Mouse (Mus musculus) cerebellum, postnatal 14 days (tissue): ENCODE measurements around the gene Stk17b.

ENCODE experiments used
- DNase-seq, 2 experiments: peaks; one replicate each; pipeline ENCODE4 v3.0.0; 2021; ENCODE audit warnings: mixed read lengths in 2 of 2

Stk17b gene

GRCm38 (mm10) chr1:53784721-53785418 lies at the start of gene Stk17b:
Stk17b (minus strand) TSS chr1:53785224.
- DNase-seq: peak; percentile 87 to 93

- DNase-seq: no peak
Measured at GRCm38 (mm10) chr1:53830286-53830685, 45.3 kb upstream of the Stk17b start.

DNA sequence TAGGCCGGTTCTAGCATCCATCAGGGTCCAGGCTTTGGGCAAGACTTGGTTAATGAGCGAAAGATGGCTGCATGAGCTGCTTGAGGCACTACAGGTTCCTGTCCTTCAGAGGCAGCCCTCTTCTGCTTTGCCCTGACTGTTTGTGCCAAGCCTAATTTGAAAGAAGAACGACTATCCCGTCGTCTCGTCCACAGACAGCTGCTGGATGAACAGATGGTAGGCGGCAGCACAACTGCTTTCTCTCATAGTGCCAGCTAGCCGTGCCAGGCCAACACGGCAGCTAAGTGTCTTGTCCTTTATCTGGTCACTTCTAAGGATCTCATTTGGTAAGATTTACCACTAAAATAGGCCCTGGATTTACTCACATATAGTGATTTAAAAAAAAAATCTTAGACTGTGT lies 44.1 kb upstream of the Stk17b start:
- peak; percentile 43 to 55 for DNase-seq

- peak; percentile 19 to 23 for DNase-seq
Measured at GRCm38 (mm10) chr1:53824446-53825337, 39.7 kb upstream of the Stk17b start.

GRCm38 (mm10) chr1:53823687-53824445 lies 38.8 kb upstream of the Stk17b start:
- DNase-seq: peak; percentile 23 to 25

- DNase-seq: peak in 1 of 2 experiments; percentile 6
Measured at GRCm38 (mm10) chr1:53821983-53822382, 37.0 kb upstream of the Stk17b start.

GRCm38 (mm10) chr1:53820041-53820632 lies 35.1 kb upstream of the Stk17b start:
- DNase-seq: no peak

DNA sequence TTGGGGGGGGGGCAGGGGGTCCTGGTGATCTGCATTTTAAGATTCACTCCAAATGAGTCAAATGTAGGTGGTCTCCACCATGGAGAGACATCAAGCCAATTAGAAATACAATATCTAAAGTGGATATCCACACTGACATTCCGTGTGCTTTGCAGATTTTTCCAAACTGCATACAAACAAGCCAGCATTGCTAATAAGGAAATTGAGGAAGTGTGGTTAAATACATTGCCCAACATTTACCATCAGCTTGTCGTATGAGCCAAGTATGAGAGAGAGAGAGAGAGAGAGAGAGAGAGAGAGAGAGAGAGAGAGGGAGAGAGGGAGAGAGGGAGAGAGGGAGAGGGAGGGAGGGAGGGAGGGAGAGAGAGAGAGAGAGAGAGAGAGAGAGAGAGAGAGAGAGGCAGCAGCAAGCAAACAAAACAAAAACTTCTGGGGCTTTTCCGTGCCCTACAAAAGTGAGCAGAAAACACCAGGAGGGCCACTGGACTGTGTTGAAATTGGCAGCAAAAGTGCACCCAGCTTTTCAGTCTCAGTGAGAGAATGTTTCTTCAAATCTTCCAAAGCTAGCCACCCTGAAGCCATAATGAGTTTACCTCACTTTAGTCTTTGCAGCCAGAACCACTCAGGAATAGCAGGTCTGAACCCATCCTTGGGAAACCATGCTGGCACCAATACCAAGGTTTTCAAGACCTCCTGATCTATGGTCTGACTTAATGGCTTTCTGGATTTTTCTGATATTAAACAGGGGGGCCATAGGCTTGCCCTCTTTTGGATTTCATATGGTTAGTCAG lies 33.2 kb upstream of the Stk17b start:
- no peak for DNase-seq

- DNase-seq: no peak
Measured at GRCm38 (mm10) chr1:53816353-53816752, 31.3 kb upstream of the Stk17b start.

DNA sequence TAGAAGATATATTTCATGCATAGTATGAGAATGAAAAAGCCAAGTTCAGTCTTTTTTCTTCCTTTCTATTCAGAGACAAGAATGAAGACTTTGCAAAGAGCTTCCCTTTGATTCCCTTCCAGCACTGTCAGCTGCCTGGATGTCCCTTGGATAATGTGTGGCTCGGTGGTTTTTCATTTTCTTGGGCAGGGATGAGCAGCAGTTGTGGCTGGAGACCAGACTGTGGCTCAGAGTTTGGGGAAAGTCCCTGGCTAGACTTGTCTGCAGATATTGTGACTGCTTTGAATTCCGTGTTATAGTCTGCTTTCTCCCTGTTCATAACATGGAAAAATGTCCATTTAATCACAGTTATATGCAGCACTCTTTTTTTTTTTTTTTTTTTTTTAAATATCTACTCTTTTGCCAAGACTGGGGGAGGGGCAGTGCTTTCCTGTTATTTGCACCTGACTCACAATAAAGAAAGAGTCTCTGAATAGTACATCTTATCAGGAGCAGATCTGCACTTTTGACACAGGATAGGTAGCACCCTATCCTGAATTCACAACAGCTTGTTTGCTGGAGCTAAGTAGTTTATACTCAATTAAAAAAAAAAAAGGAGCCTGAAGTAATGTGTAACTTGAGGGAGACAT lies 29.2 kb upstream of the Stk17b start:
- no peak for DNase-seq

DNA sequence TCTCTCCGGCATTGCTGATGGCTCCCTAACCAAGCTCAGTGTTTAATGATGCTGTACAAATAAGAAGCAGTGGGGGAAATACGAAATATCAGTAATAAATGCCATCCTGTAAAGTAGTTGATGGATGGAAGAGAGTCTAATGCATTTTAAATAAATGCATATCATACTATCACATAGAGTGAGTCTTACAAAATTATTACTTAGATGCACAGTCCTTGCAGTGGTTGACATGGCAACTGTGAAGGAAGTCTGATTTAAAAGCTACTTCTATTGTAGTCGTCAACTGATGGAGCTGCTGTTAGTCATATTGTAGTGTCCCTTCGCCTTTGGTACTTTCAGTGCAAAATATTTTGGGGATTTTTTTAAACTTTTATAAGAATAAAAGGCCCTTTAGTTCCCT lies 26.9 kb upstream of the Stk17b start:
- DNase-seq: no peak

DNA sequence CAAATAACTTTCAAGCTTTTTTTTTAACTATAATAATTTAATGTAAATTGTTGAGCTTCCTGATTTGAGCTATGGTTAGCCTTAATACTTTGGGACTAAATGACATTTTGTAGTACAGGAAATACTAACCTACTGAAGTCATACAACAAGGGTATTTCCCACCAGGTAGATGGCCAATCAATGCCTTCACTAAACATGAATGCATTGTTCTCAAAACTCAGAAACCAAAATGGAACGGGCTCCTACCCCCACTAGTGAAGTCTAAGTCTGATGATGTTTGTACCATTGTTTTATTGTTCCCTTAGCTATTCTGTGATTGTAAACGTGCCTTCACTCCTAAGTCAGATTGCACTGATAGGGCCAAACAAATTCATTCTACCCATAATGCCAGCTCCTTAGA lies 23.2 kb upstream of the Stk17b start:
- no peak for DNase-seq

GRCm38 (mm10) chr1:53797811-53798210 lies 12.8 kb upstream of the Stk17b start:
- DNase-seq: no peak

DNA sequence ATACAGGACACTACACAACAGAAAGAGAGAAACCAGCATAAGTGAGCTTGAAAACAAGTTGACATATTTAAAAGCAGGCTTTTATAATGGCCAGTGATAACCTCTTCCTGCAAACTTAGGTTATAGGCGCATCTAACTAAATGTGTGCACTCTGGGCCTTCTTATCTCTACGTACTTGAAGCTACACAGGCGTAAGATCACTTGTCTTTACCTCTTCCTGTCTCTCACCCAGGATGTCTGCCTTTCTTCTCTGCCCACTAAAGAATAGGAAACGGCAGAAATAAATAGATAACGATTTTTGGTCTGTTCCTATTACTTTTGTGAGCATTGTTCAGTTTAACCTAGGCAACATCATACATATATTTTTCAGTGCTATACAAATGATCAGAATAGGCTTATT lies 12.1 kb upstream of the Stk17b start:
- DNase-seq: no peak

DNA sequence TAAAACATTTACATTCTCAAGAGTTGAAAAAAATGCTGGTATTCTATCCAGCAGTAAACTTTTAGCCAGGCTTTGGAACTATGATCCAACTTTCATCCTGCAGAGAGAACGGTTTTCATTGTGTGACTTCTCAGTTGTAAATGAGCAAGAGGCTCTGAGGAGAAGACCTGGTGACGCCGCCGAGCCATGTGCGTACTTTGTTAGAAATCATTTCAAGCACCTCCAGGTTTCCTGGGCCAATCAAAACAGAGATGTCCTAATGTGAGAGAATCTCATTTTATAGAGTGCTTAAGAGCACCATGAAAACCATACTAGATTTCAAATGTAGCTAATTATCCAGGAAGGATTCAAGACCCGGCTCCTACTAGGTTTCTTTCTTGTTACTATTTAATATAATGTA lies 11.2 kb upstream of the Stk17b start:
- no peak for DNase-seq

GRCm38 (mm10) chr1:53795591-53795990 lies 10.6 kb upstream of the Stk17b start:
- no peak for DNase-seq

GRCm38 (mm10) chr1:53795081-53795480 lies 10.1 kb upstream of the Stk17b start:
- DNase-seq: no peak

GRCm38 (mm10) chr1:53794279-53794678 lies 9.3 kb upstream of the Stk17b start:
- DNase-seq: no peak

DNA sequence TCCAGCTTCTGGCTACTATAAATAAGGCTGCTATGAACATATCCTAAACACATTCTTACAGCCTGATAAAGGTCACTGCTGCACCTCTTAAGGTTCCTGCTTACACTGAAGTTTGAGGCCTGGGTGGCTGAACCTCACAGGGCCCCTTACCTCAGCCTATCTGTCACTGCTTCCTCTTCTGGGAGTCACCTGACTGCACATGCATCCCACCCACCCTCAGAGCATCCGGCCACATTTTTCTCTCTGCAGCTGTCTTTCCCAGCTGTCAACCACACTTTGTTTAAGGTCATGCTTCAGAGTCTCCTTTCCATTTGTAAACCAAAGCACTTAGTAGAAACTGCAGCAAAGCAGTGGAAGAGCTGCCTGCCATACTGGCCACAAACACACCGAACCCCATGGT lies 6.3 kb upstream of the Stk17b start:
- DNase-seq: no peak

DNA sequence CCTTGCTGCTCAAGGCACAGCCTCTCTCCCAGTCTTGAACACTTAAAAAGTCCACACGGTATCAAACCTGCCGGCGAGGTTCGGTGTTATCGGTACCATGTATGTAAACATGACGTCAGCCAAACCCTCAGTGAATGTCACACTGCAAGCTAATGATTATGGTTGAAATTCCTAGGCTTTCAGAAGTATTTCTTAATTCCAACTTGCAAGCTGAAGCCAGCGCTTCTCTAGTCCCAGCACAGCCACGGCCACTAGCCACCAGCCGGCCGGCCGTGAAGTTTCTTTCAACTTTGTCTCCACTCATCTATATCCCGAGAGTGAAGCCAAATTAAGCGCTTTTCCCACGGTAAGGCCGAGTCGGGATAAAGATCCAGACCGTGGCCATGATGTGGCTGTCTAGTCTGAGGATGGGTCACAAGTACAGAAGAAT lies 718 bp downstream of the Stk17b start:
- peak; percentile 16 to 26 for DNase-seq

- DNase-seq: no peak
Measured at GRCm38 (mm10) chr1:53782956-53783355, 2.1 kb downstream of the Stk17b start.

- no peak for DNase-seq
Measured at GRCm38 (mm10) chr1:53782079-53782478, 2.9 kb downstream of the Stk17b start.
